Mouse (Mus musculus) bone marrow macrophage, adult 2 months (primary cell): ENCODE results near the gene Isoc2a.

Experiments
- CTCF ChIP-seq: IDR thresholded peaks from 2 replicates; pipeline ENCODE4 v1.5.1; 2012; ENCODE audit warnings: low read depth, mild to moderate bottlenecking, low read length, moderate library complexity
- POLR2A ChIP-seq: IDR thresholded peaks from 2 replicates; pipeline ENCODE4 v1.6.1; 2012; ENCODE audit warnings: mild to moderate bottlenecking, low read depth, low read length, borderline replicate concordance

DNA sequence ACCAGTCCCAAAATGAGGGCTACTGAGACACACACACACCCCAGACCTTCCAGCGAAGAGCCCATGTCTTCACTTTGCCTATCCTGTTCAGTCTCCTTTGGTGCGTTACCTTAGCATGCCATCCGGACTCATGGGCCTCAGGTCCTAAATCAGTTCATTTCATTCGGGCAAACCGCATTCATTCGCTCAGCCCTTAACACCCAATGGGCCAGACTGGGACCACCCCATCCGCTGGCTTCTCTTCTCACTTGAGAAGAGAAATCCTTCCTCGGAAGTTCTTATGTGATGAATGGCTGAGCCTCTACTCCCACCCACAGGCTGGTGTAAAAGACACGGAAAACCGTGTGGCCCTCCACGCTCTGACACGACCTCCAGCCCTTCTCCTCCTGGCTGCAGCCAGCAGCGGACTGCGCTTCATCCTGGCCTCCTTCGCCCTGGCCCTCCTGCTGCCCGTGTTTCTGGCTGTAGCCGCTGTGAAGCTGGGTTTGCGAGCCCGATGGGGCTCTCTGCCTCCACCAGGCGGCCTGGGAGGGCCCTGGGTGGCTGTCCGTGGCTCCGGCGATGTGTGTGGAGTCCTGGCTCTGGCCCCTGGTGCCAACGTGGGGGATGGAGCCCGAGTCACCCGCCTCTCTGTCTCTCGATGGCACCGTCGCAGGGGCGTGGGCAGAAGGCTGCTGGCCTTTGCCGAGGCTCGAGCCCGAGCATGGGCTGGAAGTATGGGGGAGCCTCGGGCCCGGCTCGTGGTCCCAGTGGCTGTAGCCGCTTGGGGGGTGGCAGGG is 46.8 kb downstream of the Isoc2a start:
- no peak for TF ChIP-seq POLR2A
- TF ChIP-seq CTCF = no peak
